Mouse (Mus musculus): ENCODE results near the gene Ppm1l. TPM values are rescaled to one million over a fixed set of nuclear protein-coding genes. Genes with fewer than 3 reads are reported as not detected.

The Ppm1l gene
- polyA plus RNA-seq, 1 experiment from 2014 or later: 19.3 TPM

DNA sequence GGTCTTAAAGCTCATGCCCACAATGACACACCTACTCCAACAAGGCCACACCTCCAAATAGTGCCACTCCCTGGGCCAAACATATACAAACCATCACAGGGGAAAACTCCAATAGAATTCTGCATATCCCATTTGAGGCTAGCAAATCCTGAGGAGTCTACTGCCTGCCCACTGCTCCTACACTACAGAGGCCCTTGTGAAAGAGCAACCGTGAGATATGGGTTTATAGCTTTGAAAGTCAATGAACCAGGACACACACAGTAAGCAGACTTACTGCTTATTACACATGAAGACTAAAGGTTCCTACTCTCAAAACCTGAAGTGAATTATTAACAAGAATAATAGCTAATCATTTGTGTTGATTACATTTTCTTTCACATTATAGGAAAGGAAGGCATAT lies 267.1 kb downstream of the Ppm1l start:
- no peak overlapping the region for H3K4me3 ChIP-seq (ENCODE audit: low read depth, low read length)
- H3K27ac ChIP-seq (ENCODE audit: low read length): no peak overlapping the region
- no peaks in the 10 kb centered on the region for H3K9me3 ChIP-seq (replicated peaks; ENCODE audit: control insufficient read depth, low read length, poor library complexity, severe bottlenecking)
- no peaks in the 10 kb centered on the region for H3K4me1 ChIP-seq (ENCODE audit: control insufficient read depth, insufficient read depth, low read length)
- 88% methylated on average over 1 of the region's 1 CpGs for WGBS
- H3K36me3 ChIP-seq (ENCODE audit: control insufficient read depth, insufficient read depth, low read length): peaks cover 2% of the 10 kb centered on the region; the same call in 1 of the 2 replicates
- H3K27me3 ChIP-seq (ENCODE audit: control insufficient read depth, insufficient read depth, low read depth, low read length): no peaks in the 10 kb centered on the region
- H3K9ac ChIP-seq (ENCODE audit: low read depth, low read length): no peak overlapping the region
- no peak for ATAC-seq
- H3K4me2 ChIP-seq (ENCODE audit: low read length): no peak overlapping the region

DNA sequence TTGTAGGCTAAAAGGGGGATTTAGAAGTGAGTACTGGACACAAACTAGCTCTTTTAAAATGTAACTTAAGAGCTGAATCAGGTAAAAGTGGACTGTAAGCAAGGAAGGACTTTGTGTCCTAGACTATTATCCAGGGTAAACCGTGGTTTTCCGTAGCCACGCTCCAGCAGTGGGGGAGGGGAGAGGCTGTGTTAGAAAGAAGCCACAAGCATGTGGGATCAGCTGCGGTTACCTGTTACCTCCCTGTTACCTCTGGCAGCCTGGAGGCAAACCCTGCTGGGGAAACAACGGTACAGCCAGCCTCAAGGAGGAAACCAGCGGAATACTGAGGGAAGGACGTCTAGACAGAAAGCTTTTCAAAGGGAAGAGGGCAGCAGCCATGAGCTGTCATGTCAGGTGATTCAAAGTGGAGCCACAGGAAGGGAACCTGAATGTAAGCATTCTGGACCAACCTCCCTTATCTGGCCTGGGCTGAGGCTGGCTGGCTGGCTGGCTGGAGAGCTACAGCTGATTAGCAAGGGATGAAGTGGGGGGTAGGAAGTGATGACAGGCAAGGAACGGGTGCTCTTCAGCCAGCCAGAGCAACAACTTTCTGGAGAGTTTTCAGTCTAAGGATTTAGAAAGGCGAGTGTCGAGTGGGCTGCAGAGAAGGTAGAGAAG lies 271.6 kb downstream of the Ppm1l start:
- no peak overlapping the region for H3K27ac ChIP-seq (ENCODE audit: low read length)
- no peaks in the 10 kb centered on the region for H3K9me3 ChIP-seq (replicated peaks; ENCODE audit: control insufficient read depth, low read length, poor library complexity, severe bottlenecking)
- H3K4me2 ChIP-seq (ENCODE audit: low read length): no peak overlapping the region
- H3K27me3 ChIP-seq (ENCODE audit: control insufficient read depth, insufficient read depth, low read depth, low read length): no peaks in the 10 kb centered on the region
- 47% methylated on average over 10 of the region's 10 CpGs for WGBS
- H3K4me3 ChIP-seq (ENCODE audit: low read depth, low read length): no peak overlapping the region
- no peak for ATAC-seq
- peaks cover 4% of the 10 kb centered on the region for H3K36me3 ChIP-seq (ENCODE audit: control insufficient read depth, insufficient read depth, low read length)
- no peak overlapping the region for H3K9ac ChIP-seq (ENCODE audit: low read depth, low read length)
- no peaks in the 10 kb centered on the region for H3K4me1 ChIP-seq (ENCODE audit: control insufficient read depth, insufficient read depth, low read length)

GRCm38 (mm10) chr3:69593426-69593825 lies 276.8 kb downstream of the Ppm1l start:
- no peak for ATAC-seq
- Histone ChIP-seq H3K27ac (ENCODE audit: low read length) (no peak overlapping the region), H3K4me1 (ENCODE audit: control insufficient read depth, insufficient read depth, low read length) (peaks cover 26% of the 10 kb centered on the region), H3K9ac (ENCODE audit: low read depth, low read length) (no peak overlapping the region), H3K4me2 (ENCODE audit: low read length) (no peak overlapping the region), H3K36me3 (ENCODE audit: control insufficient read depth, insufficient read depth, low read length) (peaks cover 2% of the 10 kb centered on the region), H3K4me3 (ENCODE audit: low read depth, low read length) (no peak overlapping the region), H3K27me3 (ENCODE audit: control insufficient read depth, insufficient read depth, low read depth, low read length) (no peaks in the 10 kb centered on the region), H3K9me3 (replicated peaks; ENCODE audit: control insufficient read depth, low read length, poor library complexity, severe bottlenecking) (no peaks in the 10 kb centered on the region)
- 94% methylated on average over 8 of the region's 8 CpGs for WGBS

DNA sequence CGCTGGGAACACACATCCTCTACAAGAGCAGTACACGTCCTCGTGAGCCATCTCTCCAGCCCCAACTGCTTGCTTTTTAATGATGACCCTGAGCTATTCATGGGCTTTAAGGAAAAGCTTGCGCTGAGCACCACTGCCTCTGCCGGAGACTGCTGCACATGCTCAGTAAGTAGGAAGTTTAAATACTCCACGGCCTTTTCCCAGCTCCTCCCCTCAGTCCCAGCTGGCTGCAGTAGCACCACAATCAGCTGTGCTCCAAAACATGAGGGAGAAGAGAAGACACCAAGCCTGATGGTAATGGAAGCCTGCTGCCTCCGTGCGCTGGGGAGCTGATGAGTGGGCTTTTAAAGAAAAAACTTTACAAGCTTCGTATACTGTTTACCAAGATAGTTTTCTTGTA lies 277.4 kb downstream of the Ppm1l start:
- Histone ChIP-seq H3K4me2 (ENCODE audit: low read length) (no peak overlapping the region), H3K27me3 (ENCODE audit: control insufficient read depth, insufficient read depth, low read depth, low read length) (no peaks in the 10 kb centered on the region), H3K9ac (ENCODE audit: low read depth, low read length) (no peak overlapping the region), H3K27ac (ENCODE audit: low read length) (no peak overlapping the region), H3K9me3 (replicated peaks; ENCODE audit: control insufficient read depth, low read length, poor library complexity, severe bottlenecking) (no peaks in the 10 kb centered on the region), H3K4me3 (ENCODE audit: low read depth, low read length) (no peak overlapping the region), H3K36me3 (ENCODE audit: control insufficient read depth, insufficient read depth, low read length) (peaks cover 2% of the 10 kb centered on the region), H3K4me1 (ENCODE audit: control insufficient read depth, insufficient read depth, low read length) (peaks cover 26% of the 10 kb centered on the region)
- WGBS: 68% methylated on average over 9 of the region's 9 CpGs
- no peak for ATAC-seq

DNA sequence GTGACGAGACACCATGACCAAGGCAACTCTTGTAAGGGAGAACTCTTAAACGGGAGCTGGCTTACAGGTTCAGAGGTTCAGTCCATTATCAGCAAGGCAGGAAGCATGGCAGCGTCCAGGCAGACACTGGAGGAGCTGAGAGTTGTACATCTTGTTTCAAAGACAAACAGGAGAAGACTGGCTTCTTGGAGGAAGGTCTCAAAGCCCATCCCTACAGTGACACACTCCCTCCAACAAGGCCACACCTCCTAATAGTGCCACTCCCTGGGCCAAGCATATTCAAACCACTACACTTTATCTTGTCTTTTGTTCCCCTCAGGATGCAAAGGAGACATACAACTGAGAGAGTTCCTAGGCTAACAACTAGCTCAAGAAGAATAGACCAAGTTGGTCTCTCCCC lies 279.5 kb downstream of the Ppm1l start:
- peaks cover 26% of the 10 kb centered on the region for H3K4me1 ChIP-seq (ENCODE audit: control insufficient read depth, insufficient read depth, low read length)
- H3K9ac ChIP-seq (ENCODE audit: low read depth, low read length): no peak overlapping the region
- peak overlapping the region; percentile 40; the same call in 1 of the 2 replicates for H3K4me2 ChIP-seq (ENCODE audit: low read length)
- ATAC-seq: no peak
- H3K27ac ChIP-seq (ENCODE audit: low read length): no peak overlapping the region
- H3K9me3 ChIP-seq (replicated peaks; ENCODE audit: control insufficient read depth, low read length, poor library complexity, severe bottlenecking): no peaks in the 10 kb centered on the region
- no peak overlapping the region for H3K4me3 ChIP-seq (ENCODE audit: low read depth, low read length)
- 90% methylated on average over 3 of the region's 3 CpGs for WGBS
- H3K36me3 ChIP-seq (ENCODE audit: control insufficient read depth, insufficient read depth, low read length): no peaks in the 10 kb centered on the region; the same call in 1 of the 2 replicates
- H3K27me3 ChIP-seq (ENCODE audit: control insufficient read depth, insufficient read depth, low read depth, low read length): no peaks in the 10 kb centered on the region

GRCm38 (mm10) chr3:69597211-69597610 lies 280.6 kb downstream of the Ppm1l start:
- 79% methylated on average over 6 of the region's 6 CpGs for WGBS
- no peaks in the 10 kb centered on the region for H3K36me3 ChIP-seq (ENCODE audit: control insufficient read depth, insufficient read depth, low read length)

GRCm38 (mm10) chr3:69597816-69598215 lies 281.2 kb downstream of the Ppm1l start:
- H3K4me1 ChIP-seq (ENCODE audit: control insufficient read depth, insufficient read depth, low read length): peaks cover 26% of the 10 kb centered on the region
- WGBS: 2% methylated on average over 7 of the region's 7 CpGs
- no peaks in the 10 kb centered on the region for H3K9me3 ChIP-seq (replicated peaks; ENCODE audit: control insufficient read depth, low read length, poor library complexity, severe bottlenecking)
- no peaks in the 10 kb centered on the region for H3K27me3 ChIP-seq (ENCODE audit: control insufficient read depth, insufficient read depth, low read depth, low read length)
- H3K27ac ChIP-seq (ENCODE audit: low read length): peak overlapping the region; percentile 85
- no peaks in the 10 kb centered on the region for H3K36me3 ChIP-seq (ENCODE audit: control insufficient read depth, insufficient read depth, low read length)
- peak overlapping the region; percentile 76 for H3K9ac ChIP-seq (ENCODE audit: low read depth, low read length)
- ATAC-seq: peak; percentile 6; the same call in 1 of the 2 replicates
- H3K4me2 ChIP-seq (ENCODE audit: low read length): peak overlapping the region; percentile 83
- peak overlapping the region; percentile 83 for H3K4me3 ChIP-seq (ENCODE audit: low read depth, low read length)

More at GRCm38 (mm10) chr3:69597211-69597610, 280.6 kb downstream of the Ppm1l start:
- H3K27ac ChIP-seq (ENCODE audit: low read length): peak overlapping the region; percentile 85; the same call in 1 of the 2 replicates
- H3K9me3 ChIP-seq (replicated peaks; ENCODE audit: control insufficient read depth, low read length, poor library complexity, severe bottlenecking): no peaks in the 10 kb centered on the region
- H3K4me1 ChIP-seq (ENCODE audit: control insufficient read depth, insufficient read depth, low read length): peaks cover 26% of the 10 kb centered on the region
- no peaks in the 10 kb centered on the region for H3K27me3 ChIP-seq (ENCODE audit: control insufficient read depth, insufficient read depth, low read depth, low read length)
- H3K9ac ChIP-seq (ENCODE audit: low read depth, low read length): peak overlapping the region; percentile 76
- ATAC-seq: no peak
- peak overlapping the region; percentile 83 for H3K4me3 ChIP-seq (ENCODE audit: low read depth, low read length)
- peak overlapping the region; percentile 83 for H3K4me2 ChIP-seq (ENCODE audit: low read length)

- Histone ChIP-seq H3K4me2 (ENCODE audit: low read length) (peak within 1 kb of the TSS; percentile 83), H3K36me3 (ENCODE audit: control insufficient read depth, insufficient read depth, low read length) (no peaks in the 10 kb centered on the region), H3K9me3 (replicated peaks; ENCODE audit: control insufficient read depth, low read length, poor library complexity, severe bottlenecking) (no peaks in the 10 kb centered on the region), H3K9ac (ENCODE audit: low read depth, low read length) (peak within 1 kb of the TSS; percentile 76), H3K27me3 (ENCODE audit: control insufficient read depth, insufficient read depth, low read depth, low read length) (no peaks in the 10 kb centered on the region), H3K27ac (ENCODE audit: low read length) (peak within 1 kb of the TSS; percentile 85), H3K4me1 (ENCODE audit: control insufficient read depth, insufficient read depth, low read length) (peaks cover 26% of the 10 kb centered on the region), H3K4me3 (ENCODE audit: low read depth, low read length) (peak within 1 kb of the TSS; percentile 83)
- WGBS: under 1% methylated on average over 60 of the region's 99 CpGs
- ATAC-seq: peak; percentile 91
These were observed 281.9 kb downstream of the Ppm1l start, which contains the start of gene B3galnt1 for GRCm38 (mm10) chr3:69598261-69599165. B3galnt1 (minus strand) TSS chr3:69598960.

- Histone ChIP-seq H3K9me3 (replicated peaks; ENCODE audit: control insufficient read depth, low read length, poor library complexity, severe bottlenecking) (no peaks in the 10 kb centered on the region), H3K4me1 (ENCODE audit: control insufficient read depth, insufficient read depth, low read length) (peaks cover 26% of the 10 kb centered on the region), H3K4me3 (ENCODE audit: low read depth, low read length) (peak overlapping the region; percentile 83), H3K27ac (ENCODE audit: low read length) (peak overlapping the region; percentile 85), H3K36me3 (ENCODE audit: control insufficient read depth, insufficient read depth, low read length) (no peaks in the 10 kb centered on the region), H3K4me2 (ENCODE audit: low read length) (peak overlapping the region; percentile 83), H3K9ac (ENCODE audit: low read depth, low read length) (peak overlapping the region; percentile 76), H3K27me3 (ENCODE audit: control insufficient read depth, insufficient read depth, low read depth, low read length) (no peaks in the 10 kb centered on the region)
- WGBS: 19% methylated on average over 5 of the region's 5 CpGs
- ATAC-seq: no peak; the same call in 1 of the 2 replicates
These were observed 282.5 kb downstream of the Ppm1l start for GRCm38 (mm10) chr3:69599166-69599500.
